Mouse (Mus musculus): ENCODE results near the gene Prdm5. TPM values are rescaled to one million over a fixed set of nuclear protein-coding genes. Genes with fewer than 3 reads are reported as not detected.

The Prdm5 gene
- polyA plus RNA-seq, 1 experiment from 2014 or later: 14.1 TPM

- Histone ChIP-seq H3K27me3 (ENCODE audit: insufficient read depth, low read length) (no peaks in the 10 kb centered on the region), H3K4me1 (replicated peaks; ENCODE audit: insufficient read depth, low read length) (no peaks in the 10 kb centered on the region; the same call in 1 of the 2 replicates), H3K9ac (ENCODE audit: low read depth, low read length) (no peak overlapping the region), H3K27ac (no peak overlapping the region), H3K36me3 (ENCODE audit: insufficient read depth, low read length) (no peaks in the 10 kb centered on the region), H3K9me3 (replicated peaks; ENCODE audit: low read length) (no peaks in the 10 kb centered on the region), H3K4me2 (ENCODE audit: low read length) (no peak overlapping the region), H3K4me3 (replicated peaks; ENCODE audit: low read depth, low read length) (no peak overlapping the region)
- TF ChIP-seq CTCF (IDR thresholded peaks at IDR 0.05; ENCODE audit: low read depth): no peak
- no peak for ATAC-seq (replicated peaks; ENCODE audit: low FRiP score, low read depth)
- 90% methylated on average over 3 of the region's 3 CpGs for WGBS
- DNase-seq (ENCODE audit: low spot score): no peak
These were observed 18.7 kb upstream of the Prdm5 start for GRCm38 (mm10) chr6:65760073-65760472.

- no peak overlapping the region for H3K9ac ChIP-seq (ENCODE audit: low read depth, low read length)
- H3K4me2 ChIP-seq (ENCODE audit: low read length): no peak overlapping the region
- DNase-seq (ENCODE audit: low spot score) (no peak), ATAC-seq (replicated peaks; ENCODE audit: low FRiP score, low read depth) (no peak)
- no peaks in the 10 kb centered on the region for H3K9me3 ChIP-seq (replicated peaks; ENCODE audit: low read length)
- 68% methylated on average over 2 of the region's 2 CpGs for WGBS
- H3K4me1 ChIP-seq (replicated peaks; ENCODE audit: insufficient read depth, low read length): no peaks in the 10 kb centered on the region; the same call in 1 of the 2 replicates
- no peaks in the 10 kb centered on the region for H3K36me3 ChIP-seq (ENCODE audit: insufficient read depth, low read length)
- H3K4me3 ChIP-seq (replicated peaks; ENCODE audit: low read depth, low read length): no peak overlapping the region
- TF ChIP-seq CTCF (IDR thresholded peaks at IDR 0.05; ENCODE audit: low read depth): no peak
- no peak overlapping the region for H3K27ac ChIP-seq
- H3K27me3 ChIP-seq (ENCODE audit: insufficient read depth, low read length): no peaks in the 10 kb centered on the region
These were observed 14.3 kb upstream of the Prdm5 start for GRCm38 (mm10) chr6:65764459-65764858.

GRCm38 (mm10) chr6:65765057-65765456 lies 13.7 kb upstream of the Prdm5 start:
- peak; percentile 70 for DNase-seq (ENCODE audit: low spot score)
- Histone ChIP-seq H3K4me2 (ENCODE audit: low read length) (peak overlapping the region; percentile 30; the same call in 1 of the 2 replicates), H3K27ac (no peak overlapping the region), H3K9me3 (replicated peaks; ENCODE audit: low read length) (no peaks in the 10 kb centered on the region), H3K27me3 (ENCODE audit: insufficient read depth, low read length) (no peaks in the 10 kb centered on the region), H3K4me3 (replicated peaks; ENCODE audit: low read depth, low read length) (no peak overlapping the region), H3K9ac (ENCODE audit: low read depth, low read length) (no peak overlapping the region), H3K36me3 (ENCODE audit: insufficient read depth, low read length) (no peaks in the 10 kb centered on the region), H3K4me1 (replicated peaks; ENCODE audit: insufficient read depth, low read length) (no peaks in the 10 kb centered on the region; the same call in 1 of the 2 replicates)
- ATAC-seq (replicated peaks; ENCODE audit: low FRiP score, low read depth): no peak
- no peak for TF ChIP-seq CTCF (IDR thresholded peaks at IDR 0.05; ENCODE audit: low read depth)
- WGBS: 15% methylated on average over 8 of the region's 8 CpGs

GRCm38 (mm10) chr6:65765752-65766397 lies 12.9 kb upstream of the Prdm5 start:
- H3K4me1 ChIP-seq (replicated peaks; ENCODE audit: insufficient read depth, low read length): no peaks in the 10 kb centered on the region; the same call in 1 of the 2 replicates
- TF ChIP-seq CTCF (IDR thresholded peaks at IDR 0.05; ENCODE audit: low read depth): no peak
- 80% methylated on average over 13 of the region's 13 CpGs for WGBS

GRCm38 (mm10) chr6:65767911-65768310 lies 10.9 kb upstream of the Prdm5 start:
- DNase-seq (ENCODE audit: low spot score): no peak
- no peak overlapping the region for H3K27ac ChIP-seq
- H3K4me2 ChIP-seq (ENCODE audit: low read length): no peak overlapping the region
- no peak overlapping the region for H3K4me3 ChIP-seq (replicated peaks; ENCODE audit: low read depth, low read length)
- TF ChIP-seq CTCF (IDR thresholded peaks at IDR 0.05; ENCODE audit: low read depth): no peak
- H3K36me3 ChIP-seq (ENCODE audit: insufficient read depth, low read length): no peaks in the 10 kb centered on the region
- ATAC-seq (replicated peaks; ENCODE audit: low FRiP score, low read depth): no peak
- no peaks in the 10 kb centered on the region for H3K9me3 ChIP-seq (replicated peaks; ENCODE audit: low read length)
- 86% methylated on average over 5 of the region's 5 CpGs for WGBS
- H3K4me1 ChIP-seq (replicated peaks; ENCODE audit: insufficient read depth, low read length): no peaks in the 10 kb centered on the region; the same call in 1 of the 2 replicates
- no peaks in the 10 kb centered on the region for H3K27me3 ChIP-seq (ENCODE audit: insufficient read depth, low read length)
- H3K9ac ChIP-seq (ENCODE audit: low read depth, low read length): no peak overlapping the region

More at GRCm38 (mm10) chr6:65765752-65766397, 12.9 kb upstream of the Prdm5 start:
- H3K4me2 ChIP-seq (ENCODE audit: low read length): no peak overlapping the region
- H3K36me3 ChIP-seq (ENCODE audit: insufficient read depth, low read length): no peaks in the 10 kb centered on the region
- ATAC-seq (replicated peaks; ENCODE audit: low FRiP score, low read depth) (0 out of 2 replicates have a peak, but pooled peaks have one; percentile 7), DNase-seq (ENCODE audit: low spot score) (no peak)
- H3K9ac ChIP-seq (ENCODE audit: low read depth, low read length): no peak overlapping the region
- no peak overlapping the region for H3K27ac ChIP-seq
- H3K9me3 ChIP-seq (replicated peaks; ENCODE audit: low read length): no peaks in the 10 kb centered on the region
- H3K4me3 ChIP-seq (replicated peaks; ENCODE audit: low read depth, low read length): no peak overlapping the region
- no peaks in the 10 kb centered on the region for H3K27me3 ChIP-seq (ENCODE audit: insufficient read depth, low read length)

- Histone ChIP-seq H3K27me3 (ENCODE audit: insufficient read depth, low read length) (no peaks in the 10 kb centered on the region), H3K9me3 (replicated peaks; ENCODE audit: low read length) (no peaks in the 10 kb centered on the region), H3K27ac (no peak overlapping the region), H3K4me3 (replicated peaks; ENCODE audit: low read depth, low read length) (no peak overlapping the region), H3K9ac (ENCODE audit: low read depth, low read length) (no peak overlapping the region), H3K36me3 (ENCODE audit: insufficient read depth, low read length) (no peaks in the 10 kb centered on the region), H3K4me2 (ENCODE audit: low read length) (no peak overlapping the region), H3K4me1 (replicated peaks; ENCODE audit: insufficient read depth, low read length) (no peaks in the 10 kb centered on the region)
- TF ChIP-seq CTCF (IDR thresholded peaks at IDR 0.05; ENCODE audit: low read depth): no peak
- WGBS: 83% methylated on average over 4 of the region's 4 CpGs
- ATAC-seq (replicated peaks; ENCODE audit: low FRiP score, low read depth) (no peak), DNase-seq (ENCODE audit: low spot score) (no peak)
These were observed 5.2 kb upstream of the Prdm5 start for GRCm38 (mm10) chr6:65773566-65773965.

Data from kidney, postnatal 0 days (tissue).